Mouse (Mus musculus) midbrain, embryonic 11.5 days (tissue): ENCODE measurements around the gene Fxyd1. TPM values are rescaled to one million over a fixed set of nuclear protein-coding genes. Genes with fewer than 3 reads are reported as not detected.

Experiments
- ATAC-seq: fragments of 200-750 bp; cut with Nextera tagmentation; 2 replicates; pipeline ENCODE4 v1.8.0; 2017; ENCODE audit warnings: moderate TSS enrichment, moderate library complexity; ENCODE audit not compliant: low FRiP score
- DNase-seq: peaks from one replicate; pipeline ENCODE4 v3.0.0; 2015; ENCODE audit warnings: low spot score; ENCODE audit errors: missing footprints
- H3K27ac ChIP-seq: fragments of 300-500 bp; sonication (generic); 2 replicates; pipeline ENCODE4 v1.5.1; 2014; ENCODE audit warnings: low read depth, low read length
- H3K27me3 ChIP-seq: fragments of 300-500 bp; sonication (generic); 2 replicates; pipeline ENCODE4 v1.6.1; 2014; ENCODE audit warnings: mild to moderate bottlenecking, low read length, moderate library complexity, mixed read lengths; ENCODE audit not compliant: control insufficient read depth, insufficient read depth
- H3K36me3 ChIP-seq: fragments of 300-500 bp; sonication (generic); 2 replicates; pipeline ENCODE4 v1.6.1; 2014; ENCODE audit warnings: mild to moderate bottlenecking, low read length, moderate library complexity, mixed read lengths; ENCODE audit not compliant: control insufficient read depth, insufficient read depth
- H3K4me1 ChIP-seq: fragments of 300-500 bp; sonication (generic); 2 replicates; pipeline ENCODE4 v1.6.1; 2014; ENCODE audit warnings: low read length; ENCODE audit not compliant: control insufficient read depth, insufficient read depth
- H3K4me2 ChIP-seq: fragments of 300-500 bp; sonication (generic); 2 replicates; pipeline ENCODE4 v1.6.1; 2014; ENCODE audit warnings: mild to moderate bottlenecking, moderate library complexity
- H3K4me3 ChIP-seq: fragments of 300-500 bp; sonication (generic); 2 replicates; pipeline ENCODE4 v1.5.1; 2014; ENCODE audit warnings: low read depth, low read length
- H3K9ac ChIP-seq: fragments of 300-500 bp; sonication (generic); 2 replicates; pipeline ENCODE4 v1.6.1; 2014; ENCODE audit warnings: low read length
- H3K9me3 ChIP-seq: fragments of 300-500 bp; sonication (generic); 2 replicates; pipeline ENCODE4 v1.6.1; 2016; ENCODE audit warnings: low read length; ENCODE audit not compliant: control insufficient read depth
- WGBS: fragments of 180-500 bp; shearing (Covaris S2); extraction: QIAGEN DNeasy Blood & Tissue Kit; methylation state at CpG from one replicate; pipeline ENCODE4 v1.1.7; 2014; 5-methylcytosine and 5-hydroxymethylcytosine counted together
- microRNA-seq: library from miRNA; unstranded; fragments of <30 nt; microRNA quantifications from one replicate; pipeline ENCODE4, GENCODE M21; 2017
- polyA plus RNA-seq: library from polyadenylated mRNA; unstranded; fragments of >200 nt; fragmentation: Nextera tagmentation; extraction: Ambion mirVana; gene quantifications from 2 replicates; pipeline ENCODE4 v1.2.1, GENCODE M21; 2014

Fxyd1 gene
- polyA plus RNA-seq, 1 experiment from 2014 or later: 5.4 TPM

- Histone ChIP-seq H3K4me2 (no peak overlapping the region), H3K4me3 (no peak overlapping the region), H3K27me3 (no peaks in the 10 kb centered on the region), H3K27ac (no peak overlapping the region), H3K4me1 (no peaks in the 10 kb centered on the region), H3K9ac (no peak overlapping the region), H3K36me3 (no peaks in the 10 kb centered on the region), H3K9me3 (no peaks in the 10 kb centered on the region)
- ATAC-seq (no peak), DNase-seq (no peak)
- WGBS: 79% methylated on average over 8 of the region's 8 CpGs
Observed at GRCm38 (mm10) chr7:31028609-31029008, 28.4 kb downstream of the Fxyd1 start.

GRCm38 (mm10) chr7:31017104-31017901, 39.7 kb downstream of the Fxyd1 start:
- H3K4me2 ChIP-seq: no peak overlapping the region
- no peaks in the 10 kb centered on the region for H3K4me1 ChIP-seq
- no peaks in the 10 kb centered on the region for H3K27me3 ChIP-seq
- no peak overlapping the region for H3K9ac ChIP-seq
- H3K9me3 ChIP-seq: no peaks in the 10 kb centered on the region
- WGBS: 75% methylated on average over 10 of the region's 10 CpGs
- ATAC-seq (no peak), DNase-seq (no peak)
- H3K36me3 ChIP-seq: no peaks in the 10 kb centered on the region
- no peak overlapping the region for H3K4me3 ChIP-seq
- no peak overlapping the region for H3K27ac ChIP-seq

GRCm38 (mm10) chr7:31012971-31013370, 44.0 kb downstream of the Fxyd1 start:
- ATAC-seq: no peak
- no peak for DNase-seq

GRCm38 (mm10) chr7:31008889-31009288, 48.1 kb downstream of the Fxyd1 start:
- Histone ChIP-seq H3K9ac (no peak overlapping the region), H3K9me3 (no peaks in the 10 kb centered on the region), H3K4me2 (no peak overlapping the region), H3K36me3 (no peaks in the 10 kb centered on the region), H3K27ac (no peak overlapping the region), H3K4me1 (no peaks in the 10 kb centered on the region), H3K4me3 (no peak overlapping the region), H3K27me3 (no peaks in the 10 kb centered on the region)
- DNase-seq (no peak), ATAC-seq (no peak)
- 86% methylated on average over 3 of the region's 3 CpGs for WGBS

More at GRCm38 (mm10) chr7:31012971-31013370, 44.0 kb downstream of the Fxyd1 start:
- H3K4me2 ChIP-seq: no peak overlapping the region
- H3K27ac ChIP-seq: no peak overlapping the region
- H3K4me3 ChIP-seq: no peak overlapping the region
- 94% methylated on average over 5 of the region's 5 CpGs for WGBS
- H3K9ac ChIP-seq: no peak overlapping the region
- no peaks in the 10 kb centered on the region for H3K27me3 ChIP-seq
- no peaks in the 10 kb centered on the region for H3K36me3 ChIP-seq
- H3K9me3 ChIP-seq: no peaks in the 10 kb centered on the region
- H3K4me1 ChIP-seq: no peaks in the 10 kb centered on the region

GRCm38 (mm10) chr7:31008175-31008574, 48.8 kb downstream of the Fxyd1 start:
- no peaks in the 10 kb centered on the region for H3K4me1 ChIP-seq
- no peaks in the 10 kb centered on the region for H3K27me3 ChIP-seq
- 69% methylated on average over 1 of the region's 1 CpGs for WGBS
- ATAC-seq: no peak
- no peak overlapping the region for H3K4me2 ChIP-seq
- no peak for DNase-seq
- H3K4me3 ChIP-seq: no peak overlapping the region
- H3K27ac ChIP-seq: no peak overlapping the region
- no peaks in the 10 kb centered on the region for H3K9me3 ChIP-seq
- H3K9ac ChIP-seq: no peak overlapping the region
- H3K36me3 ChIP-seq: no peaks in the 10 kb centered on the region

GRCm38 (mm10) chr7:31007775-31008174, 49.2 kb downstream of the Fxyd1 start:
- Histone ChIP-seq H3K4me3 (no peak overlapping the region), H3K27ac (no peak overlapping the region), H3K9me3 (no peaks in the 10 kb centered on the region), H3K27me3 (no peaks in the 10 kb centered on the region), H3K4me2 (no peak overlapping the region), H3K4me1 (no peaks in the 10 kb centered on the region), H3K36me3 (no peaks in the 10 kb centered on the region), H3K9ac (no peak overlapping the region)
- WGBS: 67% methylated on average over 1 of the region's 1 CpGs
- no peak for DNase-seq
- ATAC-seq: no peak

GRCm38 (mm10) chr7:31002650-31003049, 54.3 kb downstream of the Fxyd1 start:
- DNase-seq (no peak), ATAC-seq (no peak)
- no peak overlapping the region for H3K27ac ChIP-seq
- H3K4me3 ChIP-seq: no peak overlapping the region
- no peaks in the 10 kb centered on the region for H3K9me3 ChIP-seq
- H3K9ac ChIP-seq: no peak overlapping the region
- no peak overlapping the region for H3K4me2 ChIP-seq
- no peaks in the 10 kb centered on the region for H3K4me1 ChIP-seq
- 84% methylated on average over 8 of the region's 8 CpGs for WGBS
- H3K27me3 ChIP-seq: no peaks in the 10 kb centered on the region
- H3K36me3 ChIP-seq: no peaks in the 10 kb centered on the region

Small RNA genes within 50 kb of the gene (microRNA-seq; reads per million reads assigned to microRNA genes)
- gene Mir7050: not detected

Other genes starting within 250 kb of the Fxyd1 start
- not detected in 2 replicates for gene Ffar2, start 233.4 kb downstream of the Fxyd1 start, polyA plus RNA-seq
- not detected in 2 replicates for gene Ffar3, start 201.0 kb downstream of the Fxyd1 start, polyA plus RNA-seq
- not detected in 2 replicates for gene Ffar1, start 195.6 kb downstream of the Fxyd1 start, polyA plus RNA-seq
- gene Cd22, start 176.9 kb downstream of the Fxyd1 start, polyA plus RNA-seq: not detected in 2 replicates
- gene Mag, start 142.3 kb downstream of the Fxyd1 start, polyA plus RNA-seq: 0.44 and 0.47 TPM in 2 replicates
- not detected in 2 replicates for gene Hamp2, start 132.5 kb downstream of the Fxyd1 start, polyA plus RNA-seq
- gene Hamp, start 113.2 kb downstream of the Fxyd1 start, polyA plus RNA-seq: 0.40 TPM in 1 of 2 replicates, not detected in the other
- gene Usf2, start 100.4 kb downstream of the Fxyd1 start, polyA plus RNA-seq: 20.6 and 21.7 TPM in 2 replicates
- gene Lsr, start 83.7 kb downstream of the Fxyd1 start, polyA plus RNA-seq: 10.2 and 13.1 TPM in 2 replicates
- gene Fam187b, start 83.4 kb downstream of the Fxyd1 start, polyA plus RNA-seq: 0.25 and 0.62 TPM in 2 replicates
- 11.3 and 12.6 TPM in 2 replicates for gene Fxyd5, start 14.7 kb downstream of the Fxyd1 start, polyA plus RNA-seq
- gene Fxyd7, start 5.7 kb downstream of the Fxyd1 start, polyA plus RNA-seq: 5.4 and 6.2 TPM in 2 replicates
- 0.58 and 0.85 TPM in 2 replicates for gene Lgi4, start 2.1 kb upstream of the Fxyd1 start, polyA plus RNA-seq
- 1.8 and 2.3 TPM in 2 replicates for gene Fxyd3, start 19.5 kb upstream of the Fxyd1 start, polyA plus RNA-seq
- 0.44 and 1.2 TPM in 2 replicates for gene Hpn, start 58.1 kb upstream of the Fxyd1 start, polyA plus RNA-seq
- gene Scn1b, start 69.8 kb upstream of the Fxyd1 start, polyA plus RNA-seq: 0.52 and 1.1 TPM in 2 replicates
- gene Gramd1a, start 98.7 kb upstream of the Fxyd1 start, polyA plus RNA-seq: 104 and 109 TPM in 2 replicates
- not detected in 2 replicates for gene Scgb2b2, start 233.3 kb upstream of the Fxyd1 start, polyA plus RNA-seq
- gene Scgb1b2, start 234.6 kb upstream of the Fxyd1 start, polyA plus RNA-seq: not detected in 2 replicates